ENCODE assay signal across 24 mouse cellular contexts in genomic region chr10:87817786-87818185, GRCm38 (mm10). TPM values are rescaled to one million over a fixed set of nuclear protein-coding genes. Genes with fewer than 3 reads are reported as not detected.
A peak's percentile ranks its signal among the peaks of the same experiment; 100 is the strongest.
DNase-seq lines count a peak whose midpoint lies in the region.
"Had no signal": no experiment of that assay in that cellular context is flagged by ENCODE, and none has a peak within 500 bp of the region (broad histone marks: within the 10 kb centered on the region; RNA-seq: fewer than 3 reads in every experiment).

No protein-coding gene starts in this region.

- intact Hi-C loops in gastrocnemius, postnatal 36 days (cut with DNase I) = no loop called here

- 88% methylated on average over 7 of the region's 7 CpGs for WGBS in midbrain, embryonic 10.5 days

- no peak overlapping the region for H3K27ac ChIP-seq in midbrain, embryonic 10.5 days (replicated peaks)
- H3K27ac ChIP-seq: embryonic facial prominence, embryonic 13.5 days; forebrain, embryonic 12.5 days; heart, embryonic 13.5 days; intestine, embryonic 15.5 days; left cerebral cortex, adult 2 months; liver, embryonic 13.5 days; midbrain, embryonic 13.5 days had no signal

- H3K4me3 ChIP-seq in midbrain, embryonic 10.5 days = no peak overlapping the region
- H3K4me3 ChIP-seq: embryonic facial prominence, embryonic 13.5 days; erythroblast, embryonic 14.5 days; forebrain, embryonic 12.5 days; heart, embryonic 13.5 days; intestine, embryonic 15.5 days; left cerebral cortex, adult 2 months; liver, embryonic 13.5 days; midbrain, embryonic 13.5 days had no signal

- no peaks in the 10 kb centered on the region for H3K36me3 ChIP-seq in midbrain, embryonic 10.5 days
- H3K36me3 ChIP-seq: embryonic facial prominence, embryonic 13.5 days; forebrain, embryonic 12.5 days; heart, embryonic 13.5 days; intestine, embryonic 15.5 days; liver, embryonic 13.5 days; midbrain, embryonic 13.5 days had no signal

- H3K27me3 ChIP-seq in midbrain, embryonic 10.5 days (ENCODE audit: low read depth, poor library complexity, severe bottlenecking) = no peaks in the 10 kb centered on the region
- H3K27me3 ChIP-seq: embryonic facial prominence, embryonic 13.5 days; forebrain, embryonic 12.5 days; heart, embryonic 13.5 days; intestine, embryonic 15.5 days; liver, embryonic 13.5 days; midbrain, embryonic 13.5 days had no signal

- DNase-seq in kidney, adult 11 months = peak; percentile 5
- DNase-seq in kidney, adult 8-10 months = no peak
- peak; percentile 7 for DNase-seq in MN1 (ENCODE audit: low spot score)
- peak; percentile 48 for DNase-seq in gastrocnemius, adult 18-20 months (ENCODE audit: low spot score)
- peak; percentile 37 to 46 for DNase-seq in gastrocnemius, postnatal 36 days
- no peak for DNase-seq in T-cell, adult 2 months (ENCODE audit: low spot score)
- DNase-seq in midbrain, embryonic 10.5 days (ENCODE audit: low spot score) = no peak
- DNase-seq: adrenal gland, postnatal 14 days; cerebellum, adult 2 months; cerebellum, postnatal 25 days; layer of hippocampus, adult 9-11 months; liver, embryonic 13.5 days; lung, adult 2 months; lung, postnatal 14 days; spleen, adult 18-20 months; thymus, postnatal 14 days had no signal

- H3K4me1 ChIP-seq in midbrain, embryonic 10.5 days = peaks cover 6% of the 10 kb centered on the region
- H3K4me1 ChIP-seq: intestine, embryonic 15.5 days; liver, embryonic 13.5 days had no signal

- H3K9me3 ChIP-seq in midbrain, embryonic 10.5 days (replicated peaks) = no peaks in the 10 kb centered on the region
- H3K9me3 ChIP-seq: embryonic facial prominence, embryonic 13.5 days; forebrain, embryonic 12.5 days; heart, embryonic 13.5 days; intestine, embryonic 15.5 days; liver, embryonic 13.5 days; midbrain, embryonic 13.5 days had no signal

RNA-seq across cellular contexts. Expression of gene Igf1, which starts 40.3 kb away (rescaled TPM):
- total RNA-seq in gastrocnemius, adult 18-20 months (2021) = 1 to 10 TPM; 6.8 to 9.4 TPM
- total RNA-seq in gastrocnemius, postnatal 36 days (2021) = 10 to 100 TPM; 18.4 to 31.9 TPM
- 13.1 and 13.8 TPM in 2 replicates for polyA plus RNA-seq in midbrain, embryonic 10.5 days (2016; fragmentation: Nextera tagmentation; extraction: Ambion mirVana)
- total RNA-seq: MEL had no signal

Comparison
In these comparisons a context has a peak if more than half of its experiments do, and no peak if none do; other contexts are left out.
1. DNase-seq: peak in kidney, adult 11 months (single experiment), MN1 (single experiment), gastrocnemius, adult 18-20 months (single experiment) and gastrocnemius, postnatal 36 days (2 of 2); none in kidney, adult 8-10 months (0 of 2), T-cell, adult 2 months (single experiment) and midbrain, embryonic 10.5 days (single experiment).